Mouse (Mus musculus) C2C12 (cell line): ENCODE measurements around the gene Cab39. TPM values are rescaled to one million over a fixed set of nuclear protein-coding genes. Genes with fewer than 3 reads are reported as not detected.
A peak's percentile ranks its signal among the peaks of the same experiment; 100 is the strongest.

ENCODE experiments used
- H3K27me3 ChIP-seq: one replicate; pipeline ENCODE4 v1.6.1; 2011; ENCODE audit not compliant: control insufficient read depth, insufficient read depth, insufficient read length
- H3K36me3 ChIP-seq: one replicate; pipeline ENCODE4 v1.6.1; 2011; ENCODE audit not compliant: control insufficient read depth, insufficient read depth
- H3K4me3 ChIP-seq: one replicate; pipeline ENCODE4 v1.5.1; 2011; ENCODE audit warnings: mild to moderate bottlenecking, control low read depth; ENCODE audit not compliant: poor library complexity, insufficient read depth, severe bottlenecking
- H3K79me2 ChIP-seq: one replicate; pipeline ENCODE4 v1.6.1; 2011; ENCODE audit not compliant: control insufficient read depth, insufficient read depth
- H3K79me3 ChIP-seq: one replicate; pipeline ENCODE4 v1.6.1; 2011; ENCODE audit warnings: low read depth, control low read depth
- H3ac ChIP-seq: one replicate; pipeline ENCODE3; 2011; ENCODE audit warnings: low read depth; ENCODE audit not compliant: control insufficient read depth, insufficient read length
- CEBPB ChIP-seq: IDR thresholded peaks from one replicate; pipeline ENCODE4 v1.6.1; 2011; ENCODE audit warnings: low read depth, mild to moderate bottlenecking, control low read depth, moderate library complexity
- CTCF ChIP-seq: IDR thresholded peaks from one replicate; pipeline ENCODE4 v1.5.1; 2011; ENCODE audit not compliant: control insufficient read depth, insufficient read depth, insufficient read length
- FOSL1 ChIP-seq: IDR thresholded peaks from one replicate; pipeline ENCODE4 v1.8.0; 2011; ENCODE audit warnings: mild to moderate bottlenecking, low read length; ENCODE audit not compliant: poor library complexity, insufficient read depth, severe bottlenecking
- MAX ChIP-seq: IDR thresholded peaks from one replicate; pipeline ENCODE4 v1.6.1; 2011; ENCODE audit warnings: mild to moderate bottlenecking, control low read depth
- MYOD1 ChIP-seq: IDR thresholded peaks from one replicate; pipeline ENCODE4 v1.6.1; 2011; ENCODE audit warnings: low read depth; ENCODE audit not compliant: control insufficient read depth, insufficient read length
- MYOG ChIP-seq: IDR thresholded peaks from one replicate; pipeline ENCODE4 v1.6.1; 2011; ENCODE audit not compliant: control insufficient read depth, insufficient read length; ENCODE audit errors: extremely low read depth
- USF1 ChIP-seq: IDR thresholded peaks from one replicate; pipeline ENCODE4 v1.6.1; 2011; ENCODE audit warnings: low read depth, mild to moderate bottlenecking, control low read depth, moderate library complexity
- polyA plus RNA-seq: library from polyadenylated mRNA; unstranded; fragments of >200 nt; fragmentation: generic; extraction: Trizol; gene quantifications from one replicate; pipeline ENCODE4 v1.2.1, GENCODE M21; 2012; ENCODE audit warnings: missing spikeins

Gene Cab39
- polyA plus RNA-seq, 1 experiment: 16.6 TPM

DNA sequence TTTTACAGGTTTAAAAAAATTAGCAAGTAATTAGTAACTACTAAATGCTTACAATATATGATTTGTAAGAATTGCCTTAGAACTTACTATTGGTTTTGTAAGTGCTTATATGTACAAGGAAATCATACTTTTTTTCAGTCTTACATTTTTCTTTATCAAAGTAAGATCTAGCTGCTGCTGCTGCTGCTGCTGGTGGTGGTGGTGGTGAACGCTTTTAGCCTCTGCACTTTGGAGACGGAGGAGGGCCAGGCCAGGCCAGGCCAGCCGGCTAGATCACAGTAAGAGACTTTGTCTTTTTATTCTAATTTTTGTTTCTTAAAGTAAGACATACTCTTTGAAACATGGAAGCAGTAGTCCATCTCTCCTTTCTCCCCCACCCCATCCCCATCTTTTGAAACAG is 2.0 kb downstream of the Cab39 start:
- TF ChIP-seq MYOD1 (no peak), CEBPB (no peak), CTCF (no peak), MAX (no peak)
- peaks cover 69% of the 10 kb centered on the region for H3K79me2 ChIP-seq
- H3K79me3 ChIP-seq: peaks cover 64% of the 10 kb centered on the region
- peaks cover 7% of the 10 kb centered on the region for H3K36me3 ChIP-seq
- no peak overlapping the region for H3ac ChIP-seq
- peaks cover 3% of the 10 kb centered on the region for H3K27me3 ChIP-seq
- peak overlapping the region; percentile 89 for H3K4me3 ChIP-seq

DNA sequence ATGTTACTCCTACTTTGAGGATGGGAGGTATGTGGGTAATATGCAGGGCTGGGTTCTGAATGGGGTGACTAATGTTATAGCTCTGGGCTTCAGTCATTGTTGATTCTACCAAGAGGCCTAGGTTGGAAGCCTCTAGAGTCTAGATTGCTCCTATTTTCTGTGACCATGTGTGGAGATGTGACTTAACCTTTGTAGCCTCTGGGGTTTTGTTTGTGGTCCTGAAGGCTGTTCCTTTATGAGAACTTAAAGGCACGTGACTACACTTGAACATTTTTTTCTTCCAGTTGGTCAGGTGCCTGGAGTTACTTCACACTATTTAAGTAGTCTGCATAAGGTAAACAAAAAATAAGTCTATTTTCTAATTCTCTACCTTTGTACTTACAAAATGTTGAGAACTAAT is 6.5 kb downstream of the Cab39 start:
- peaks cover 94% of the 10 kb centered on the region for H3K79me3 ChIP-seq
- no peaks in the 10 kb centered on the region for H3K27me3 ChIP-seq
- H3ac ChIP-seq: no peak overlapping the region
- no peak overlapping the region for H3K4me3 ChIP-seq
- H3K36me3 ChIP-seq: peaks cover 7% of the 10 kb centered on the region
- peaks cover 100% of the 10 kb centered on the region for H3K79me2 ChIP-seq
- TF ChIP-seq MYOG (no peak), MYOD1 (no peak), USF1 (peak; percentile 8), FOSL1 (no peak), MAX (no peak), CEBPB (no peak), CTCF (no peak)

DNA sequence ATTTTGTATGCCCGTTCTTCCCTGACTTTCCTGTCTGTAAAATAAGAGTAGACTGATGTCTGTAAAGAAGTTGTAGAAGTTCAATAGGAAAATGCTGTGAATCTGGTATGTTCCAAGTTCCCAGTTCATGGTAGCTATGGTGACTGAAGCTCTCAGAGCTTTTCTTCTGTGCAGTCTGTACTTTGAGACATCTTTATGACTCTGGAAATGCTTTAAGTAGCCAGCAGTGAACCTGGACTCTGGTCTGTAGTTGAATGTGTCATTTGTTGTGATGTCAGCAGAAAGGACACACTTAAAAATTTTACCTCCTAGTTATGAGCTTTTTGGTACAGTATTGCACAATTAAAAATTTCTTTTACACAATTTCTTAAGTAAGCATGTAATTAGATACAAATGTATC is 9.3 kb downstream of the Cab39 start:
- no peak for TF ChIP-seq CEBPB
- TF ChIP-seq FOSL1: no peak
- TF ChIP-seq MYOG: no peak
- no peak for TF ChIP-seq MYOD1
- no peak for TF ChIP-seq USF1
- no peak for TF ChIP-seq MAX
- TF ChIP-seq CTCF: no peak
- no peaks in the 10 kb centered on the region for H3K27me3 ChIP-seq
- H3K79me3 ChIP-seq: peaks cover 90% of the 10 kb centered on the region
- H3K79me2 ChIP-seq: peaks cover 100% of the 10 kb centered on the region
- no peak overlapping the region for H3K4me3 ChIP-seq
- H3ac ChIP-seq: no peak overlapping the region
- H3K36me3 ChIP-seq: peaks cover 4% of the 10 kb centered on the region

DNA sequence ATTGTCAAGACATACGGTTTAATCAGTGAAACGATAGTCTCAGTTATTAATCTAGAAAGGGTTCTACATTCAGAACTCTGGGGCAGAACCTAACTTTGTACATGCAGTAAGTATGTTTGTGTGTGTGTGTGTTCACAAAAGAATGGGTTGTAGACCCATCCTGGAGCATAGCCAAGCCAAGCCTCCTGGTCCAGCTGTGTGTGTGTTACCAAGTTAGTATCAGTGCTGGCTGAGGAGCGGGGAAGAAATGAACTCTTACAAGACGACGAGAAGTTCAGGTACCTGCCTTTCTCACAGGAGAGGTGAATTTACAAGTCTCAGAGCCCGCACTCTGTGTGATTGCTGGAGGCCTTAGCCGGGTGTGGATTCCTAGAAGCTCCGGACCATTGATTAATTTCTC is 11.3 kb downstream of the Cab39 start:
- no peaks in the 10 kb centered on the region for H3K27me3 ChIP-seq
- no peak overlapping the region for H3K4me3 ChIP-seq
- no peaks in the 10 kb centered on the region for H3K36me3 ChIP-seq
- no peak overlapping the region for H3ac ChIP-seq
- peaks cover 87% of the 10 kb centered on the region for H3K79me3 ChIP-seq
- peaks cover 100% of the 10 kb centered on the region for H3K79me2 ChIP-seq
- TF ChIP-seq USF1 (no peak), CEBPB (no peak), MYOD1 (no peak), FOSL1 (no peak), MAX (no peak), CTCF (no peak)

DNA sequence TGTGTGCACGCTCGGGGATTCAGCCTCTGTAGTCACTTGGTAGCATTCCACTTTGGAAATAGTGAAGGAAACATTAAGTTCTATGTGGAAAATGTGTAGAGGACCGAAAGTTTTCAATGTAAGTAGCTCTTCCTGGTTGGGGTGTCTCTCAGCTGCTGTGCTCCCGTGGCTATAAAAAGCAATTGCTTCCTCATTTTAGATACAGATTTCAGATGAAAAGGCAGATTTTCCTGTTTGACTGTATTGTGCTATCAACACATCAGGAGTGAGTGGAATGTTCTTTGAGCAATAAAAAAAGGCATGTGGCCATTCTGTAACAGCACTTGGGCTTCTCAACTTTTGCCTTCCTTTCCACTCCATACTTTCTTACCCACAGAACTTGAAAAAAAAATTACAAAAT is 16.0 kb downstream of the Cab39 start:
- Histone ChIP-seq H3K36me3 (no peaks in the 10 kb centered on the region), H3K79me3 (peaks cover 88% of the 10 kb centered on the region), H3ac (no peak overlapping the region), H3K79me2 (peaks cover 100% of the 10 kb centered on the region), H3K4me3 (no peak overlapping the region), H3K27me3 (no peaks in the 10 kb centered on the region)
- TF ChIP-seq USF1 (no peak), MAX (no peak), CTCF (no peak), FOSL1 (no peak), CEBPB (no peak), MYOD1 (no peak), MYOG (no peak)

DNA sequence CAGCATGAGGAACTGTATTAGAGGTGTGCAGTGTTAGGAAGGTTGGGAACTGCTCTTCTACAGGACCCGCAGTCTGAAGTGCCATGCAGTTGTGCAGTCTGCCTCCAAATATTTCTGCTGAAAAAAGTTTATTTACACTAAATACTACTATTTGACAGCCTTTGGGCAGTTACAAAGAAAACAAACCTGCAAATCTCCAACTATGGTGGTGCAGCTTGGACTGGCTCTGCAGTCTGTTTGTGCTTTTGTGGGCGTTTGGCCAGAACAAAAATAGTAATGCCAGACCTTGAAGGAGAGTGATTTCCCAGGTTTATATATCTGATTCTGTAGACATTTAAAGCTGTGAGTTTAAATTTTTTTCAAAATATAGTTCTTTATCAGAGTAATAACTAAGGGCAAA is 17.1 kb downstream of the Cab39 start:
- Histone ChIP-seq H3K36me3 (no peaks in the 10 kb centered on the region), H3K79me2 (peaks cover 100% of the 10 kb centered on the region), H3K79me3 (peaks cover 84% of the 10 kb centered on the region), H3K27me3 (no peaks in the 10 kb centered on the region), H3K4me3 (no peak overlapping the region), H3ac (no peak overlapping the region)
- TF ChIP-seq CTCF: no peak
